Mouse (Mus musculus) cortical plate, adult 2 months (tissue): ENCODE results near the gene Fam81a. TPM values are rescaled to one million over a fixed set of nuclear protein-coding genes. Genes with fewer than 3 reads are reported as not detected.

Experiments
- H3K27ac ChIP-seq: fragments of 200-500 bp; 2 replicates; pipeline ENCODE4 v1.5.1; 2012; ENCODE audit warnings: low read length, control low read depth, inconsistent platforms; ENCODE audit not compliant: insufficient read depth
- H3K4me1 ChIP-seq: fragments of 200-500 bp; 2 replicates; pipeline ENCODE4 v1.6.1; 2011; ENCODE audit warnings: low read length; ENCODE audit not compliant: control insufficient read depth, insufficient read depth
- H3K4me3 ChIP-seq: fragments of 200-500 bp; 2 replicates; pipeline ENCODE4 v1.5.1; 2011; ENCODE audit warnings: mild to moderate bottlenecking, low read length, control low read depth; ENCODE audit not compliant: insufficient read depth
- CTCF ChIP-seq: fragments of 200-500 bp; IDR thresholded peaks from 2 replicates; pipeline ENCODE4 v1.5.1; 2011; ENCODE audit warnings: mild to moderate bottlenecking, control low read depth, low read length; ENCODE audit not compliant: insufficient read depth; ENCODE audit errors: extremely low read depth
- POLR2A ChIP-seq: fragments of 200-500 bp; IDR thresholded peaks from 2 replicates; pipeline ENCODE4 v1.6.1; 2011; ENCODE audit warnings: mild to moderate bottlenecking, low read length, control low read depth; ENCODE audit not compliant: insufficient read depth; ENCODE audit errors: extremely low read depth
- polyA plus RNA-seq: library from polyadenylated mRNA; depleted of rRNA; stranded (reverse); fragments of >200 nt; gene quantifications from 2 replicates; pipeline ENCODE4 v1.2.3, GENCODE M21; 2012

Fam81a gene
- polyA plus RNA-seq, 1 experiment = 135 TPM

- Histone ChIP-seq H3K4me1 (no peaks in the 10 kb centered on the region), H3K27ac (no peak overlapping the region), H3K4me3 (no peak overlapping the region)
- TF ChIP-seq POLR2A (no peak), CTCF (no peak)
Observed at GRCm38 (mm10) chr9:70069961-70070435, 72.4 kb downstream of the Fam81a start.

- H3K27ac ChIP-seq = no peak overlapping the region
- TF ChIP-seq CTCF (no peak), POLR2A (no peak)
- H3K4me1 ChIP-seq = no peaks in the 10 kb centered on the region
- H3K4me3 ChIP-seq = no peak overlapping the region
Observed at GRCm38 (mm10) chr9:70067497-70067896, 74.9 kb downstream of the Fam81a start.

GRCm38 (mm10) chr9:70062012-70062411, 80.3 kb downstream of the Fam81a start:
- TF ChIP-seq POLR2A = no peak
- no peak for TF ChIP-seq CTCF
- Histone ChIP-seq H3K4me1 (no peaks in the 10 kb centered on the region), H3K27ac (no peak overlapping the region), H3K4me3 (no peak overlapping the region)

- Histone ChIP-seq H3K4me1 (no peaks in the 10 kb centered on the region), H3K4me3 (no peak overlapping the region), H3K27ac (no peak overlapping the region)
- no peak for TF ChIP-seq CTCF
- TF ChIP-seq POLR2A = no peak
Observed at GRCm38 (mm10) chr9:70053411-70053810, 88.9 kb downstream of the Fam81a start.

GRCm38 (mm10) chr9:70052730-70053129, 89.6 kb downstream of the Fam81a start:
- no peaks in the 10 kb centered on the region for H3K4me1 ChIP-seq
- H3K4me3 ChIP-seq = no peak overlapping the region
- TF ChIP-seq POLR2A = no peak
- no peak for TF ChIP-seq CTCF
- H3K27ac ChIP-seq = no peak overlapping the region

- Histone ChIP-seq H3K27ac (no peak overlapping the region), H3K4me1 (no peaks in the 10 kb centered on the region), H3K4me3 (no peak overlapping the region)
- no peak for TF ChIP-seq CTCF
- TF ChIP-seq POLR2A = no peak
Observed at GRCm38 (mm10) chr9:70049839-70050238, 92.5 kb downstream of the Fam81a start.

- Histone ChIP-seq H3K27ac (no peak overlapping the region), H3K4me3 (no peak overlapping the region), H3K4me1 (no peaks in the 10 kb centered on the region)
- TF ChIP-seq POLR2A = no peak
- TF ChIP-seq CTCF = no peak
Observed at GRCm38 (mm10) chr9:70049416-70049783, 93.0 kb downstream of the Fam81a start.

GRCm38 (mm10) chr9:70048751-70049415, 93.5 kb downstream of the Fam81a start:
- TF ChIP-seq POLR2A (no peak), CTCF (no peak)
- no peak overlapping the region for H3K4me3 ChIP-seq
- no peaks in the 10 kb centered on the region for H3K4me1 ChIP-seq
- no peak overlapping the region for H3K27ac ChIP-seq

GRCm38 (mm10) chr9:70048280-70048679, 94.1 kb downstream of the Fam81a start:
- no peak overlapping the region for H3K27ac ChIP-seq
- TF ChIP-seq POLR2A (no peak), CTCF (no peak)
- no peaks in the 10 kb centered on the region for H3K4me1 ChIP-seq
- H3K4me3 ChIP-seq = no peak overlapping the region

GRCm38 (mm10) chr9:70047839-70048238, 94.5 kb downstream of the Fam81a start:
- TF ChIP-seq CTCF (no peak), POLR2A (no peak)
- Histone ChIP-seq H3K27ac (no peak overlapping the region), H3K4me1 (no peaks in the 10 kb centered on the region), H3K4me3 (no peak overlapping the region)
